Mouse (Mus musculus) myocyte (in vitro differentiated cells): Measurements from ENCODE around the gene Bckdhb. TPM values are rescaled to one million over a fixed set of nuclear protein-coding genes. Genes with fewer than 3 reads are reported as not detected.
"Not testable (repeated sequence)": the region's sequence is repeated elsewhere in the genome, so short reads cannot be mapped to it uniquely, and the experiment has no call there.

Experiments used
- H3K27me3 ChIP-seq: one replicate; pipeline ENCODE4 v1.6.1; 2011; ENCODE audit not compliant: control insufficient read depth, insufficient read depth, insufficient read length
- H3K36me3 ChIP-seq: one replicate; pipeline ENCODE4 v1.6.1; 2011; ENCODE audit not compliant: control insufficient read depth, insufficient read depth
- H3K4me2 ChIP-seq: one replicate; pipeline ENCODE4 v1.6.1; 2011; ENCODE audit warnings: low read depth, control low read depth
- H3K4me3 ChIP-seq: one replicate; pipeline ENCODE4 v1.5.1; 2011; ENCODE audit warnings: mild to moderate bottlenecking, control low read depth, moderate library complexity
- H3K79me2 ChIP-seq: one replicate; pipeline ENCODE4 v1.6.1; 2011; ENCODE audit not compliant: control insufficient read depth, insufficient read depth
- H3ac ChIP-seq: one replicate; pipeline ENCODE4 v1.6.1; 2011; ENCODE audit not compliant: control insufficient read depth, insufficient read length
- CEBPB ChIP-seq: IDR thresholded peaks from 2 replicates; pipeline ENCODE4 v1.6.1; 2011; ENCODE audit warnings: mild to moderate bottlenecking, moderate library complexity; ENCODE audit not compliant: poor library complexity, insufficient read depth, severe bottlenecking
- E2F4 ChIP-seq: IDR thresholded peaks from one replicate; pipeline ENCODE4 v1.6.1; 2011; ENCODE audit warnings: mild to moderate bottlenecking, control low read depth, moderate library complexity; ENCODE audit not compliant: insufficient read depth
- MAX ChIP-seq: IDR thresholded peaks from one replicate; pipeline ENCODE4 v1.6.1; 2011; ENCODE audit warnings: low read depth, mild to moderate bottlenecking, control low read depth
- MYOD1 ChIP-seq, 3 experiments: IDR thresholded peaks; one replicate each; pipeline ENCODE4 v1.6.1; 2011; ENCODE audit warnings: control low read depth in 2 of 3, low read depth in 2 of 3, mild to moderate bottlenecking in 2 of 3, moderate library complexity in 1 of 3; ENCODE audit not compliant: insufficient read length in 2 of 3, control insufficient read depth in 1 of 3
- MYOG ChIP-seq, 3 experiments: IDR thresholded peaks; one replicate each; pipeline ENCODE4 v1.6.1; 2011; ENCODE audit warnings: control low read depth in 2 of 3, low read depth in 2 of 3, mild to moderate bottlenecking in 2 of 3; ENCODE audit not compliant: insufficient read length in 2 of 3, control insufficient read depth in 1 of 3, insufficient read depth in 1 of 3
- POLR2A ChIP-seq: IDR thresholded peaks from one replicate; pipeline ENCODE4 v1.6.1; 2011; ENCODE audit warnings: low read depth, mild to moderate bottlenecking, control low read depth, moderate library complexity; ENCODE audit not compliant: insufficient read length
- POLR2AphosphoS2 ChIP-seq: IDR thresholded peaks from one replicate; pipeline ENCODE4 v1.6.1; 2011; ENCODE audit warnings: low read depth, control low read depth; ENCODE audit not compliant: insufficient read length
- REST ChIP-seq: IDR thresholded peaks from one replicate; pipeline ENCODE4 v1.6.1; 2011; ENCODE audit warnings: mild to moderate bottlenecking, control low read depth, moderate library complexity; ENCODE audit not compliant: insufficient read depth, insufficient read length
- SRF ChIP-seq: IDR thresholded peaks from one replicate; pipeline ENCODE4 v1.6.1; 2011; ENCODE audit warnings: low read depth; ENCODE audit not compliant: control insufficient read depth, insufficient read length
- TCF12 ChIP-seq: IDR thresholded peaks from one replicate; pipeline ENCODE4 v1.6.1; 2011; ENCODE audit warnings: mild to moderate bottlenecking, control low read depth; ENCODE audit not compliant: poor library complexity, insufficient read depth, severe bottlenecking
- TCF3 ChIP-seq: IDR thresholded peaks from one replicate; pipeline ENCODE4 v1.6.1; 2011; ENCODE audit warnings: low read depth, control low read depth; ENCODE audit not compliant: insufficient read length
- USF1 ChIP-seq: IDR thresholded peaks from one replicate; pipeline ENCODE4 v1.6.1; 2011; ENCODE audit warnings: low read depth, mild to moderate bottlenecking, control low read depth, moderate library complexity
- polyA plus RNA-seq: library from polyadenylated mRNA; unstranded; fragments of >200 nt; fragmentation: generic; extraction: Trizol; gene quantifications from one replicate; pipeline ENCODE4 v1.2.1, GENCODE M21; 2012; ENCODE audit warnings: missing spikeins

The Bckdhb gene
- polyA plus RNA-seq, 1 experiment = 4.3 TPM

DNA sequence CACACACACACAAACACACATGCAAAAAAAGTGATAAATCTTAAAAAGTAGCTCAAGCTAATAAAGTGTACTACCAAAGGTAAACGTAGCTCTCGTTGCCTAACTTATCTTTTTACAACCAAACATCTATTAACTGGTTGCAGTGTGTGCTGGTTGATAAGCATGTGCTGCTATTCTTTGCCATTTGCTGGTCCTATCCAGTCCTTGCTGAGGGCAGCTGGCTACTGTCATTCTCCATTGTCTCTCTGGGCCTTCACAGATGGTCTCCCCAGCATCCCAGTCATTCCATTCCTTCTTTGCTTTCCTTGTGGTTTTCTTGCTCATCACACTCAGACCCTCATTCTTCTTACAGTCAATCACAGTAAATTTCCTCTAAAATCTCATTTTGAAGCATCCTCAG is 50.9 kb downstream of the Bckdhb start:
- no peak overlapping the region for H3K4me2 ChIP-seq
- no peaks in the 10 kb centered on the region for H3K36me3 ChIP-seq
- H3K4me3 ChIP-seq = no peak overlapping the region
- no peaks in the 10 kb centered on the region for H3K79me2 ChIP-seq
- H3K27me3 ChIP-seq = no peaks in the 10 kb centered on the region
- TF ChIP-seq REST = no peak
- peak in 2 of 3 experiments; percentile 19 to 23 for TF ChIP-seq MYOG (IDR thresholded peaks at IDR 0.05; ENCODE audit: control insufficient read depth in 1 of 3, insufficient read depth in 1 of 3, insufficient read length in 2 of 3, low read depth in 2 of 3)
- no peak for TF ChIP-seq MAX
- peak in 2 of 3 experiments; percentile 73 to 82 for TF ChIP-seq MYOD1 (IDR thresholded peaks at IDR 0.05; ENCODE audit: control insufficient read depth in 1 of 3, insufficient read length in 2 of 3, low read depth in 2 of 3)
- no peak overlapping the region for H3ac ChIP-seq

DNA sequence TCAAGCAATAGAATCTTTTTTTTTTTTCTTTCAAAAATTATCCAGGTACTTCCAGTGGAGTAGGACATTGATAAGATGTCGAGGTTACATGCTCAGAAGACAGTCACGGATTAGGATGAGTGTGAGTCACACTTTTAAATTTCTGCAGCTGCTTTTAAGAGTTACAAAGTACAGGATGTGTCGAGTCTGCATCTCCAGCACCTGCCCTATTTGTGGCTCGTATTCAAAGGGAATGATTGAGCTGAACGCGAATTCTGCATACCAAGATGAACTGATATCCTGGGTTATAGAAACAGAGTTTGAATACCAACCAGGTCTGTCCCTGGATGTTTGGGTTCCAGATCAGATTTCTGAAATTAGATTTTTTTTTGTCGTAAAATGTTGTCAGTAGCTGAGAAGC is 56.3 kb downstream of the Bckdhb start:
- H3K36me3 ChIP-seq = no peaks in the 10 kb centered on the region
- H3K4me3 ChIP-seq = no peak overlapping the region
- no peak overlapping the region for H3ac ChIP-seq
- no peaks in the 10 kb centered on the region for H3K27me3 ChIP-seq
- H3K79me2 ChIP-seq = no peaks in the 10 kb centered on the region
- TF ChIP-seq MYOG (IDR thresholded peaks at IDR 0.05; ENCODE audit: control insufficient read depth in 1 of 3, insufficient read depth in 1 of 3, insufficient read length in 2 of 3, low read depth in 2 of 3) = no peak
- no peak for TF ChIP-seq CEBPB
- peak in 1 of 3 experiments; percentile 9 for TF ChIP-seq MYOD1 (IDR thresholded peaks at IDR 0.05; ENCODE audit: control insufficient read depth in 1 of 3, insufficient read length in 2 of 3, low read depth in 2 of 3)
- no peak overlapping the region for H3K4me2 ChIP-seq

DNA sequence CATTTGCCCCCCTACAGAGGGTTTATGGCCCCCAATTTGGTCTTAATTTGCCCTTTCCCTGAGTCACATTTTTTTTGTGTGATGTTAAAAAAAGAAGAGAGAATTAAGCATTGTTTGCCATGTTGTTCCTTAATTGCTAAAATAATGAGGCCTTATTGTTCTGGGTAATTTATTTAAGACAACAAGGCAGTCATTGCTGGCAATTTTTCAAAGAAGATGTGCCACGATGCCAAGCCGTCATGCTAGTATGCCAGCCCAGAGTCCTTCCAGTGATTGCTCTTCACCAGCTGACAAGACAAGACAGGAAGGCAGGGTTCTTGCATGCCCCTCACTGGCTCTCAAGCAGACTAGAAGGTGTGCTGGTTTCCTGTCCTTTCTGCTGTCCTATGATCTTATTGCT is 84.0 kb downstream of the Bckdhb start:
- H3ac ChIP-seq = no peak overlapping the region
- H3K36me3 ChIP-seq = no peaks in the 10 kb centered on the region
- no peaks in the 10 kb centered on the region for H3K79me2 ChIP-seq
- no peak overlapping the region for H3K4me2 ChIP-seq
- no peak overlapping the region for H3K4me3 ChIP-seq
- no peaks in the 10 kb centered on the region for H3K27me3 ChIP-seq
- TF ChIP-seq MYOG (IDR thresholded peaks at IDR 0.05; ENCODE audit: control insufficient read depth in 1 of 3, insufficient read depth in 1 of 3, insufficient read length in 2 of 3, low read depth in 2 of 3) = no peak
- TF ChIP-seq REST = no peak
- no peak for TF ChIP-seq CEBPB
- TF ChIP-seq TCF12 = no peak
- no peak for TF ChIP-seq E2F4
- TF ChIP-seq POLR2AphosphoS2 = no peak
- no peak for TF ChIP-seq MAX
- no peak for TF ChIP-seq POLR2A
- no peak for TF ChIP-seq SRF
- TF ChIP-seq MYOD1 (IDR thresholded peaks at IDR 0.05; ENCODE audit: control insufficient read depth in 1 of 3, insufficient read length in 2 of 3, low read depth in 2 of 3) = no peak
- TF ChIP-seq USF1 = no peak
- TF ChIP-seq TCF3 = no peak

DNA sequence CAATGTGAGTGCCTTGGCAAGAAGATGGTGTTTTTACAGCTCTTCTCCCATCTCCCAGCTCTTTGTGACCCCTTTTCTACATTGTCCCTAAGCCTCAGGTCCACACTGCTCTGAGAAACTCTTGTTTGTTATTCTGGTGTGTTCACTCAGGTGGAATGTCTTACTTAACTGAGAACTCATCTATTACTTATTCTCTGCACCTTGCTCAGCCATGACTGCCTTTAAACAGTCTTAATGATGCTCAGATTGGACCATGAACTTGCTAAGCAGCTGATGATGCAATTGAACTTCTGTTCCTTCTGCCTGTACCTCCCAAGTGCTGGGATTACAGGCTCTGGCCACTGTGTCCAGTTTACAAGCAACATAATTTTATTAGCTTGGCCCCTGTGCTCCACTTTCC is 86.2 kb downstream of the Bckdhb start:
- no peak for TF ChIP-seq CEBPB
- TF ChIP-seq MYOD1 (IDR thresholded peaks at IDR 0.05; ENCODE audit: control insufficient read depth in 1 of 3, insufficient read length in 2 of 3, low read depth in 2 of 3) = no peak
- no peak for TF ChIP-seq MYOG (IDR thresholded peaks at IDR 0.05; ENCODE audit: control insufficient read depth in 1 of 3, insufficient read depth in 1 of 3, insufficient read length in 2 of 3, low read depth in 2 of 3)
- TF ChIP-seq TCF12 = no peak
- TF ChIP-seq TCF3 = no peak
- TF ChIP-seq MAX = no peak
- no peak for TF ChIP-seq POLR2A
- TF ChIP-seq SRF = no peak
- TF ChIP-seq E2F4 = no peak
- no peak for TF ChIP-seq REST
- no peak for TF ChIP-seq USF1
- H3K36me3 ChIP-seq = no peaks in the 10 kb centered on the region
- no peak overlapping the region for H3K4me3 ChIP-seq
- H3K4me2 ChIP-seq = no peak overlapping the region
- H3K27me3 ChIP-seq = no peaks in the 10 kb centered on the region
- H3ac ChIP-seq = no peak overlapping the region
- H3K79me2 ChIP-seq = no peaks in the 10 kb centered on the region

DNA sequence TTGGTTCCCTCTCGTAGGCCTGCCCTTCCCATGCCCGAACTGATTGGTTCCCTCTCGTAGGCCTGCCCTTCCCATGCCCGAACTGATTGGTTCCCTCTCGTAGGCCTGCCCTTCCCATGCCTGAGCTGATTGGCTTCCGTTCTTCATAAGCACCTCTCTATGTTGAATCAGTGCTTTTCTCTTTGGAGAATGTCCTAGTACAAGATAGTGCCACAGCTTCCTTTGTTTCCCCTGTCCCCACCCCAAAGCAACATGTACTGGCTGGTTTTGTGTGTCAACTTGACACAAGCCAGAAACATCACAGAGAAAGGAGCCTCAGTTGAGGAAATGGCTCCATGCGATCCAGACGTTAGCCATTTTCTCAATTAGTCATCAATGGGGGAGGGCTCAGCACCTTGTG is 93.2 kb downstream of the Bckdhb start:
- H3K4me2 ChIP-seq, H3K36me3 ChIP-seq, H3K4me3 ChIP-seq, H3K27me3 ChIP-seq, H3K79me2 ChIP-seq, H3ac ChIP-seq: not testable (repeated sequence)

DNA sequence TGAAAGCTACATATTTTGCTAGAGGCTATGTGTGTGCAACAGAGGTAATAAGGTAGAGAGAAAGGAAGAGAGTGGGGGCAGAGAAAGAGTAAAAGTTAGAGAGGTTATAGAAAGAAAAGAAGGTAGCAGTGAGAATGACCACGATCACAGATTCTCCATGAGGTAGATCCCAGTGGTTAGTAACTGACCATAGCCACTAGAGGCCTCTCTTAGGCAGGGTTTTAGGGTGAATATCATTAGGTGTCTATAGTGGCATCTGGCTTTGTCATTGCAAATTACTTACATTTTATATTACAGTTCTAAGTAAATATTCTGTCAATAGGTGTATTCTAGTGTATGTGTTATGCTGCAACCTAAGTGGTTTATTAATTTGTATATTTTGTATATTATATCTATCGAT is 94.7 kb downstream of the Bckdhb start:
- Histone ChIP-seq H3K79me2 (no peaks in the 10 kb centered on the region), H3K4me3 (no peak overlapping the region), H3K4me2 (no peak overlapping the region), H3ac (no peak overlapping the region), H3K27me3 (no peaks in the 10 kb centered on the region), H3K36me3 (no peaks in the 10 kb centered on the region)
- TF ChIP-seq SRF (no peak), MYOG (IDR thresholded peaks at IDR 0.05; ENCODE audit: control insufficient read depth in 1 of 3, insufficient read depth in 1 of 3, insufficient read length in 2 of 3, low read depth in 2 of 3) (no peak), USF1 (no peak), TCF12 (no peak), MAX (no peak), E2F4 (no peak), MYOD1 (IDR thresholded peaks at IDR 0.05; ENCODE audit: control insufficient read depth in 1 of 3, insufficient read length in 2 of 3, low read depth in 2 of 3) (no peak)
